Mouse (Mus musculus) Patski (cell line): ENCODE data around the gene Manba. TPM values are rescaled to one million over a fixed set of nuclear protein-coding genes. Genes with fewer than 3 reads are reported as not detected.
A peak's percentile ranks its signal among the peaks of the same experiment; 100 is the strongest.

Experiments used
- ATAC-seq: fragments of 100-300 bp; one replicate; pipeline ENCODE4 v1.8.0; 2021
- CTCF ChIA-PET: fragments of 350-600 bp; sonication (Branson Sonifier 250); formaldehyde crosslinking; loops from one replicate; lab custom pipeline; 2022; ENCODE audit warnings: inconsistent platforms; lab: Charles Lee
- POLR2A ChIA-PET: fragments of 350-600 bp; sonication (Branson Sonifier 250); formaldehyde crosslinking; loops from one replicate; lab custom pipeline; 2022; ENCODE audit warnings: antibody characterized with exemption, inconsistent platforms; lab: Charles Lee
- DNase-seq: peaks from one replicate; pipeline ENCODE4 v3.0.0-alpha.2; 2011; ENCODE audit warnings: low read depth, low spot score
- H3K27me3 ChIP-seq: fragments of 371-371 bp; one replicate; pipeline ENCODE4 v1.5.1; 2021
- CTCF ChIP-seq: fragments of 100-300 bp; IDR thresholded peaks from one replicate; pipeline ENCODE4 v1.5.1; 2021
- in situ Hi-C: fragments of 300-500 bp; cut with MboI; formaldehyde crosslinking; loops from 3 replicates; pipeline ENCODE4 v1.11.1; 2018; ENCODE audit warnings: low pct_unique_long_range_greater_than_20kb, mixed read lengths
- polyA plus RNA-seq: library from polyadenylated mRNA; unstranded; gene quantifications from one replicate; pipeline ENCODE4 v1.2.3, GENCODE M21; 2021

Gene Manba
- polyA plus RNA-seq, 1 experiment from 2014 or later = 177 TPM

DNA sequence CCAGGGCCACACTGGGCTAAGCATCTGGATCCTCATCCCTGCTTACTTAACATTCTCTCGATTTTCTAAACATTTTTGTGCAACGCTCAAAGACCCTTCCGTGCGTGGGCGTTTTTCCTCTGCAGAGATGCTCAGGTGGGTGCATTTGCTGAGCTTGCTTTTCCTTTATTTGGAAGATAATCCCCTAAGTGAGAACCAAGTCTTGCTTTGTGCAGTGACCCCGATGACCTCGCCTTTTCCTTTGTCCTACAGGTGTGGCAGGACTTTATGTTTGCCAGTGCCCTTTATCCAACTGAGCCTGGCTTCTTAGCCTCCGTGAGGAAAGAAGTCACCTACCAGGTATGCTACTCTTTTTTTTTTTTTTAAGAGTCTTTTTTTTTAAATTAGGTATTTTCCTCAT is 61.9 kb downstream of the Manba start:
- CTCF ChIA-PET = interaction anchor here (1.5 kb wide), 1 partner anchor 18 kb away, joined by 4 read pairs; no protein-coding TSS in a partner anchor
- no peak for TF ChIP-seq CTCF
- POLR2A ChIA-PET = no interaction called here
- H3K27me3 ChIP-seq = no peaks in the 10 kb centered on the region
- ATAC-seq (no peak), DNase-seq (no peak)
- in situ Hi-C loops = no loop called here

DNA sequence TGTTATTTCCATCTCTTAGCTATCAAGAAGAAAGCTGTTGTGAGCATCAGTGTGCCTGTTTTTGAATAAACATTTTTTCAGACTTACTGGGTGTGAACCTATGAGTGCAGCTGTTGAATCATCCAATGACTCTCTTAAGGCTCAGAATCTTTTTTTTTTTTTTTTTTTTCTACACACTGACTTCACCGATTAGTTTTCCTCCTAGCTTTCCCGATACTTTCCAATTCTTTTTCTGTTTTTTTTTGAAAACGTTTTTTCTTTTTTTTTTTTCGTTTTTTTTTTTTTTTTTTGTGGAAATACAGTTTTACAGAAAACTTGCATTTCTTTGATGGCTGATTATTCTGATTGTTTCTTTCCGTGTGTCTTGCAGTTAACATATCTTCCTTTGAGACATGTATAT is 67.5 kb downstream of the Manba start:
- DNase-seq (no peak), ATAC-seq (no peak)
- H3K27me3 ChIP-seq = no peaks in the 10 kb centered on the region
- TF ChIP-seq CTCF = no peak
- ChIA-PET POLR2A (interaction anchor here (0.6 kb wide), 1 partner anchor 42 kb away, joined by 4 read pairs; no protein-coding TSS in a partner anchor), CTCF (interaction anchor here (0.8 kb wide), 1 partner anchor 51 kb away, joined by 3 read pairs; no protein-coding TSS in a partner anchor)
- in situ Hi-C loops = no loop called here

DNA sequence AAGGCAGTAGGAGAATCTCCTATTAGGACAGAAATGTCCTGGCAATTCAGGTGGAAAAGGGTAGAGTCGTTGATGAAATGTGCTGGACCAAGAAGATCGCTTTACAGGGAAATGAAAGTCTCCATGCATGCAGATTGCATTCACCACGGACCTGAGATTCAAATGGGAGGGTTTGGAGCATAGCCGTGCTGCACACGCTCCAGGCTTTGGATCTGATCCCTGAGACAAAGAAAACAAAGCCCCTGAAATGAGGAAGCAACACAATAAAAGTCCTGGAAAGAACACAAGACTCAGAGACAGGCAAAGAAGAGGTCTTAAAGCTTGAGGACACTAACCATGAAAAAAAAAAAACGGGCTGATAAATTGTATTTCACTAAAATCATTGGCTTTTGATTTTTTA is 69.8 kb downstream of the Manba start:
- no peak for TF ChIP-seq CTCF
- DNase-seq (no peak), ATAC-seq (no peak)
- CTCF ChIA-PET = interaction anchor here (1.1 to 2.8 kb wide), 3 partner anchors 12 to 172 kb away, joined by 3 to 10 read pairs (median 3); no protein-coding TSS in a partner anchor
- H3K27me3 ChIP-seq = no peaks in the 10 kb centered on the region
- in situ Hi-C loops = no loop called here
- POLR2A ChIA-PET = interaction anchor here (0.6 kb wide), 1 partner anchor 1660 kb away, joined by 3 read pairs; no protein-coding TSS in a partner anchor

DNA sequence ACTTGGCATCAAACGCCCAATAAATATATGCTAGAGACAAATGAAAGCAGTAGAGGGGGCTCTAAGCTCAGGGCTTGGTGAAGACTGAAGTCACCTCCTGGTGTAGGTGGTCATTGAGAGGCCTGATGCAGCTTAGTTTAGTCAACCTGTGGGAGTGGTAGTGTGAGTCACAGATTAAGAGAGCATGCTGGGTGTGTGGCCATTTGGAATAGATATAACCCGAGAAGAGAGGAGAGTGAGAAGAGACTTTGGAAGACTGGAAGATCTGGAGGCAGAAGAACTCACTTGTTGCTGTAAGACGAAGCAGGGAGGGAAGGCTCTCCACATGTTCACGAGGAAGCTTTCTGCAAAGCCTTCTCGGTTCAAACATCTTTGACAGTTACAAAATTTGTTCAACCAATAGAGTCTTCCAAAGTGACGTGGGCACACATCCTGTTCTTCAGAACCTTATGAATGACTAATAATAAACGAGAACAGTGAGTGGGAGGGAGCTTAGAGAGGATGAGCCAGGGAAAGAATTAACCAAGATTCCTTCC is 70.7 kb downstream of the Manba start:
- H3K27me3 ChIP-seq = no peaks in the 10 kb centered on the region
- ATAC-seq = no peak
- TF ChIP-seq CTCF = peak; percentile 40
- ChIA-PET POLR2A (interaction anchor here (0.6 kb wide), 1 partner anchor 132 kb away, joined by 4 read pairs; no protein-coding TSS in a partner anchor), CTCF (interaction anchor here (0.8 to 2.8 kb wide), 6 partner anchors 10 to 171 kb away, joined by 3 to 10 read pairs (median 3); no protein-coding TSS in a partner anchor)
- no peak for DNase-seq
- in situ Hi-C loops = no loop called here

DNA sequence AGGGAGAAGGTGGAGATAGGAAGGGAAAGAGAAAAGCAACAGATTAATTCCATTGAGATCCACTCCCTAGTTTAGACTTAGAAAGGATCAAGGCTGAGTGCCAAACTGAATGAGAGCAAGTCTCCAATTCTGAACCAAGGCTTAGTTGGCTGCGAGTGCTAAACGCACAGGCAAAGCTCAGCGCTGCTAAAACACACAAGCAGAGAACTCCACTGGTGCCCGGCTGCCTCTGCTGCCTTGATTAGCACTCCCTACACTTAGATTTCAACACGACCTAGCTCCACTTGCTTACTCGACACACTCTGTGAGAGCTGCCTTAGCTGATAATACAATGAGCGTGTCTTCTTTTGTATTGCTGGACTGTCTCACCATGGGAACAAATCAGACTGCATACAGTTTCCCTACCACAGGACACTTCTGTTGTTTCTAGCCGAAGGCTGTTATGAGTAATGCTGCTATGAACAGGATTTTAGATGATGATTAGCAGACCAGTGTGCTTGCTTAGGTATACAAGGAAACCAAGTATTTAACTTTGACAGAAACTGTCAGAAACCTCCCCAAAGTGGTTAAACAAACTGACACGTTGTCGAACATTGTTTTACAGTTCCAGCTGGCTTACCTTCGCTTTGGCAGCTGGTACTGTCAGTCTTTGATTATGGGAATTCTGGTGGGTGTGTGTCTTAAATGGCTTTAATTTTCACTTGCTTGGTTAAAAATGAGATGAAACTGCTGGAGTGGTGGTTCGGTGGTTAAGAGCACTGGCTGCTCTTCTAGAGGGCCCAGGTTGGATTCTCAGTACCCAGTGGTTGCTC is 71.6 kb downstream of the Manba start:
- CTCF ChIA-PET = interaction anchor here (0.8 to 2.3 kb wide), 3 partner anchors 11 to 38 kb away, joined by 3 to 6 read pairs (median 3); no protein-coding TSS in a partner anchor
- no peaks in the 10 kb centered on the region for H3K27me3 ChIP-seq
- ATAC-seq (no peak), DNase-seq (no peak)
- no peak for TF ChIP-seq CTCF
- POLR2A ChIA-PET = no interaction called here
- in situ Hi-C loops = no loop called here

DNA sequence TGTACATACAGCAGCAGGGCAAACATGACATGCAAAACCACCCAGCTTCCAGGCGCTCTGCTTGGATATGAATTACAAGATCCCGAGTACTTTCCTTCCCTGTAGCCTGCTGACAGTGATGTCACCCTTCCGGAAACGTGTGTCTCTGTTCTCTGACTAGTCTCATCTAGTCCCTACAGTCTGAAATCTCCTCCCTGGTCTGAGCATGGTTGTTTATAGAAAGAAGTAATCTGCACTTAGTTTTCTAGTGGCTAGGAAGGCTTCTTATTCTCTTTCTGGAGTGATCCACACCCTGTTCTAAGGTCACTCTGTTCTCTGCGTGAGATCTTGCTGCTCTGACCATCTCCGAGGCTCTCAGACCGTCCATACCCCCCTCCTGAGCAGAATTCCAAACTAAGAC is 76.6 kb downstream of the Manba start:
- ChIA-PET CTCF (no interaction called here), POLR2A (no interaction called here)
- DNase-seq = no peak
- no peak for TF ChIP-seq CTCF
- H3K27me3 ChIP-seq = no peaks in the 10 kb centered on the region
- no peak for ATAC-seq
- in situ Hi-C loops = no loop called here

DNA sequence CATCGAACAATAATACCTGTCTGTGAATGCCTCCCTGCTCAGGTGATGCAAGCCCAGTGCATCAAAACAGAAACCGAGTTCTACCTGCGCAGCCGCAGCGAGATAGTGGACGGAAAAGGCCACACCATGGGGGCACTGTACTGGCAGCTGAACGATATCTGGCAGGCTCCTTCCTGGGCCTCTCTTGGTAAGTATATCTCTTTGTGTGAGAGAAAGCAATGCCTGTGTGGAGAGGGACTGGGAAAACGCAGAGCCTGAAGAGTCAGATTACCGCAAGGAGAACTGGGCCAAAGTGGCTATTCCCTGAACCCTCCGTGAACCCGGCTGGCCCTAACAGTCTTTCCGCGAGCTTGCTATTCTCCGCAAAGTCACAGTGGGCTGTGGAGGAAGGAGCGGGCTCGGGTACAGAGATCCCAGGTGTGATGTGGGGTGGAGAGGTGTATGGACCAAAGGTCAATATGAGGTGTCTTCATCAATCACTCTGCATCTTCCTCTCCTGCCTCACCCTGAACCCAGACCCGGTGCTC is 77.8 kb downstream of the Manba start:
- TF ChIP-seq CTCF = no peak
- ATAC-seq (no peak), DNase-seq (no peak)
- in situ Hi-C loops = no loop called here
- CTCF ChIA-PET = interaction anchor here (1.0 kb wide), 1 partner anchor 19 kb away, joined by 3 read pairs; no protein-coding TSS in a partner anchor
- no peaks in the 10 kb centered on the region for H3K27me3 ChIP-seq
- POLR2A ChIA-PET = no interaction called here

DNA sequence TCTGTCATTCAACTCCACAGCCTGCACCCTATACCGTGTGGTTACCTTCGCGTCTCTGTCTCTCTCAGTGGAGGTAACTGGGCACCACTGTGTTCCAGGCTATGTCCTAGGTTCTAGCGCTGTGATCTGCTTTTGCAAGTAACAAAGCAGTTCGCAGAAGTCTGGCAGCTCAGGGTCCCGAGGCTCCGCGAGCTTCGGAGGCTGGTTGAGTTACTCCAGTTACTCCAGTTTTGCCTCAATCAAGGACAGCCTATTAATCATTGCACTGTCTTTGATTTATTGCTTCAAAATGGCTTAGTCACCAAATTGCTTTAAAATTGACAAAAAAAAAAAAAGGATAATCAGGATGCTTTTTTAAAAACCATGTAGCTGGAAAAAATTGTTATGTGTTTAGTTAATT is 79.3 kb downstream of the Manba start:
- ChIA-PET POLR2A (interaction anchor here (0.8 to 0.9 kb wide), 2 partner anchors 49 to 79 kb away, joined by 3 to 6 read pairs; no protein-coding TSS in a partner anchor), CTCF (no interaction called here)
- no peak for TF ChIP-seq CTCF
- ATAC-seq = no peak
- no peaks in the 10 kb centered on the region for H3K27me3 ChIP-seq
- DNase-seq = no peak
- in situ Hi-C loops = no loop called here

DNA sequence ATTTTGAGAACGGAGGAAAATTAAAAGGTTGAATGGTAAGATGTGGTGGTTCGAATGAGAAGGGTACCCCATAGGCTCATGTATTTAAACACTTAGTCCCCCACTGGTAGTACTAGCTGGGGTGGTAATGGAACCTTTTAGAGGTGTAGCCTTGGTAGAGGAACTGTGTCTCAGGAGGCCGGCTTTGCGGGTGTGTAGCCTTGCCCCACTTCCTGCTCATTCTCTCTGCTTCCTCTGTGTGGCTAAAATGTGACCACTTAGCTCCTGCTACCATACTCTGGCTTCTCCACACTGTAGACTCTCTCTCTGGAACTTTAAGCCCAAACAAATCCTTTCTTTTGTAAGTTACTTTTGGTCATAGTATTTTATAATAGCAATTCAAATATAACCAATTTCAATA is 79.9 kb downstream of the Manba start:
- in situ Hi-C loops = no loop called here
- POLR2A ChIA-PET = interaction anchor here (0.8 to 0.9 kb wide), 2 partner anchors 49 to 79 kb away, joined by 3 to 6 read pairs; no protein-coding TSS in a partner anchor
- CTCF ChIA-PET = no interaction called here
- no peak for ATAC-seq
- H3K27me3 ChIP-seq = no peaks in the 10 kb centered on the region
- DNase-seq = no peak
- no peak for TF ChIP-seq CTCF

DNA sequence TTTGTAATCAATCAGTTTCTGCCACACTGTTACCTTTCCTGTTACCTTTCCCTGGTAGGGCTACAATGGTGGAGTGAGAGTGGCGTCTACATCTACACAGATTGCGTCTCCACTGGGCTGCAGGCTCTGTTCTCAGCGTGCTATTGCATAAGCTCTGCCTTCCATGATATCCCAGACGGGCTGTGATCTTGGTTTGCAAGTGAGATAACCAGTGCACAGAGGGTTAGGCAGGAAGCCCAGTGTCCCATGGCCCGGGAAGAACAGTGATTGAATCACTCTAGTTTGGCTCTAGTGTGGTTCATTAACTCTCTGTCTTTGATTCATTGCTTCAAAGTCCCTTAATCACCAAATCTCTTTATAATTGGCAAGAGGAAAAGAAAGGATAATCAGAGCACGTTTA is 82.5 kb downstream of the Manba start:
- POLR2A ChIA-PET = no interaction called here
- in situ Hi-C loops = no loop called here
- DNase-seq = no peak
- ATAC-seq = no peak
- CTCF ChIA-PET = no interaction called here
- no peaks in the 10 kb centered on the region for H3K27me3 ChIP-seq
- no peak for TF ChIP-seq CTCF
